Mouse (Mus musculus) embryo, embryonic 11.5 days (tissue): ENCODE measurements around the gene Exoc6b.

Source experiments
- DNase-seq: peaks from one replicate; pipeline ENCODE4 v3.0.0-alpha.2; 2012; ENCODE audit warnings: low read depth, low spot score

The Exoc6b gene

GRCm38 (mm10) chr6:84882663-84883517 lies 186.4 kb downstream of the Exoc6b start:
- DNase-seq, result no peak

GRCm38 (mm10) chr6:84875869-84876268 lies 193.4 kb downstream of the Exoc6b start:
- no peak for DNase-seq

GRCm38 (mm10) chr6:84867114-84867513 lies 202.2 kb downstream of the Exoc6b start:
- peak; percentile 41 for DNase-seq

DNA sequence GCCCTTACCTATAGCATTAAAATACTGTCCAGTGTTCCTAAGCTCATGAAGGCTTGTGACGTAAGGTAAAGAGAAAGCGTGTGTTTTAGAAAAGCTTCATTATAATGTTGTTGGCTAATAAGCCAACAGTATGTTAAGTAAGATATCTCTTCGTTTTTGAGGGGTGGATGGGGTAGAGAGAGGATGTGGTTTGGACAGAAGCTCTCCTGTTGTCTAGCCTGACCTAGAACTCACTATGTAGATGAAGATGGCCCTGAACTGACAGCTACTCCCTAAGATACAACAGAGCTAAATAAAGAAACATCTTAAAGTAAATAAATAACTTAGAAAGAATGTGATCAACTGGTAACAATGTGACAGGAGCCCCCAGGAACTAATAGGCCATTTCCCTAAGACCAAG lies 204.7 kb downstream of the Exoc6b start:
- no peak for DNase-seq

DNA sequence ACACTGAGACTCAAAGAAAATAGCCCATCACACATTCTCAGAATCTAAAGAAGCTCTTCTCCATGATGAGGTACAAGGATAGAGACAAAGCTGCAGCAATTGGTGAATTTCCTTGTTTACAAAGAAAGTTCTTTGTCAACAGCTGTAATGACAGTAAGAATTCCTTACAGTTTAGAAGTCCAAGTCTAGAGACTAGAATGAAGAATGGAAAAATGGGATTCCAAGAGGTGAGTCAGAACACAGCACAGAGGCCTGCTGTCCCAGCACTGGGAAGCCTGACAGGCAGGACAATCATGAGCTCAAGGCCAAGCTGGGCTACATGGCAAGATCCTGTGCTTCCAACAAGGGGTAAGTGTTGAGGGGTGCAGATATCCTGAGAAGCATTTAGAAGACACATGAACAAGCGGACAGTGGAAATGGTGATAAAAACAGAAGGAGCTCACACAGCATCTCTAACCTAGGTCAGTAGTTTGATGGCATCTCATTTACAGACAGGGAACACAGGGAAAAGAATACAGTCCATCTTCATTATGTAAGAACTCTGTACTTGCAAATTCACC lies 205.4 kb downstream of the Exoc6b start:
- DNase-seq, result no peak

DNA sequence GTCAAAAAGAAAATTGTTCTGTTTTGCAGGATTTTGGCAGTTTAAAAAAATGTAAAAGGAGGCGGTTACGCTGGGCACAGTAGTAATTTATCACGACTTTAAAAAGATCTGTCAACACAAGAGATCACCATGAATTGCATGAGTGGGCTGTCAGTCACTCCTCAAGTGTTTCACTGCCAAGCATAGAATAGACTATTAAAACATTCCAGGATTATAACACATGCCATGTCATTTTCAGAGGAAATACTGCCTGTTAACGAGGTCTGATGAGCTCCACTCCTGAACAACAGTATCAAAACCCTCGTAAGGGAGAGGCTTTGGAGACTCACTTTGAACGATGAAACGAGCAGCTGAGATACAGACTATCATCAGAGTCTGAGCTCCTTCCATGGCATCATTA lies 223.6 kb downstream of the Exoc6b start:
- no peak for DNase-seq

GRCm38 (mm10) chr6:84841138-84841537 lies 228.2 kb downstream of the Exoc6b start:
- no peak for DNase-seq

DNA sequence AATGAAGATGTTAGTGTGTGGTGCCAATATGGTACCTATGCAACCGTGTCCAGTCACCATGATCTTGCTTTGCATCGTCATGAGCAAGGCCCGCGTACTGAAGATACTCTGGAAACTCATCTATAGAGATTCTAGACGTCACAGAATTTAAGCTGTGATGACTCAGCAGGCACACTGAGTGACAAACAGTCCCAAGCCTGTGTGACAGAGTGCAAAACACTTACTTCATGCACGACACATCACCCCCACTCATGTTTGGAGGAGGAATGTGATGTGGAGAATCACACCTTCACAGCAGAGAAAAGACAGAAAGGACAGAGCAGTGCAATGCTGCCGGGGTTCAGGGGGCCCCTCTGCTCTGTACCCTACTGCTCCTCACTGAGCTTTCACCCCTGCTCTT lies 261.8 kb downstream of the Exoc6b start:
- no peak for DNase-seq

DNA sequence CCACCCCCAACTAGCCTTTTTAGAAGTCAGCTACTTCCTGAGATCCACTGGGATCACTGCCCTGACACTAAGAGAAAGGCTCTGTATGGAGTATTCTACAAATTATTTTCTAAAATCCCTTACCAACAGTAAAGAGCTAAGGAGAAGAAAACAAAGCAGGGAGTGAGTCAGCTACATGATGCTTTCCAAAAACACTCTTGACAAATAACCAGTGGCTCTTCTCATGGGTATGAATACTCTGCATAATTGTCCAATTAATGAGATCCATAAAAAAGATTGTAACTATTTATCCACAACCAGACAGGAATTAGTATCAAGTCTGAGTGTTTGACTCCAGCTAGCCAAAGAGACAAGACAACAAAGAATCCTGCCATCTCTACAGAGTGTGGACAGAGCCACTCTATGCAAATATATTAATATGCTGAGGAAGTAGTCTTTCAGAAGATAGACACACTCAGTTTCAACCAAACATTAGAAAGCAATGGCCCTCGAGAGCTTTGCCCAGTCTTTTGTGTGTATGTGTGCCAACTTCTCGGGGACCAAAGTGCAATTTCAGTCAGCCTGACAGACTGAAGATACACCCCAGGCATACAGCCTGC lies 263.1 kb downstream of the Exoc6b start:
- DNase-seq, result no peak

DNA sequence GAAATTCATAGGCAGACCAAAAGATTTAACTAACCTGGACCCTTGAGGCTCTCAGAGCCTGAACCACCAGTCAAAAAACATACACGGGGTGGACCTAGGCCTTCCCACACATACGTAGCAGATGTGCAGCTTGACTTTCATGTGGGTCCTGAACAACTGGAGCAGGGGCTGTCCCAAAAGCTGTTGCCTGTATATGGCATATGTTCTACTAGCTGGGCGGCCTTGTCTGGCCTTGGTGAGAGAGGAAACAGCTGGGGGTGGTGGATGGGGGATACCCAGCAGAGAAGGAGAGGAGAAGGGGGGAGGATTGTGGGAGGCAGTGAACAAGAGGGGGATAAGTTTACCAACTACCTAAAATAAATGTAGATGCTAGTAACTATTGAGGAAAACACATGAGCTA lies 270.6 kb downstream of the Exoc6b start:
- DNase-seq, result no peak

- no peak for DNase-seq
These were observed 285.3 kb downstream of the Exoc6b start for GRCm38 (mm10) chr6:84783994-84784393.

DNA sequence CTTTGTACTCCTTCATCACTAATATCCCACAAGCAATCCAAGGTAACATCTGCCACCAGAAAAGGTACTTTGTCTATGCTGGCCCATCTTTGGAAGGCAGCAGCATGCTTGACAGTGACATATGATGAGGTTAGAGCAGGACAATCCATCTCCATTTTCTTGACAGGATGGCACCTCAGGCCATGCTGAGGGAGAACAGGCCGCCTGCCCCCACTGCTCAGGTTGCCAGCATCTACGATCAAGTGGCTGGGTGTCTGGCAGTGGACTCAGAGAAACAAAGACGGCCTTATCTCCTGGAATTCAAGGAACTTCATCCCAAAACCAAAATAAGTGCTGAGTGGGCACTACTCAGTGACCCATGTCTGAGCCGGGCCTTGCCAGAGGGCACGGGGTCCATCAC lies 289.3 kb downstream of the Exoc6b start:
- DNase-seq, result peak; percentile 11

DNA sequence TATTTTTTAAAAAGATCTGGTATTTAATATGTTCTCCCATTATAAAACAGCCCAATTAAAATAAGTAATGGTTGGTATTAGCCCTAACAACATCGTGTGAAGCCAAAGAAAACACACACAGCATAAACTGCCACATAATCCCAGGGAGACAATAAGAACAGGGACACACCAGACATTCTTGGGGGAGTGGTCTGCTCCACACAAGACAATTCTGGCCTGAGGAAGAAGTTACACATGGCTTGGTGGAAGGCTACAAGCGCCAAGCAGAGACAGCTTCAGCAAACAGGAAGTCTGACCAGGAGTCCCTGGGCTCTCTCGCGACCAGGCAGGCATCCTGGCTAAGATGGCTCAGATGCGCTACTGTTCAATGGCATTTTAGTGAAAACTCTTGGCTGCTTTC lies 290.3 kb downstream of the Exoc6b start:
- no peak for DNase-seq

- DNase-seq, result no peak
These were observed 293.4 kb downstream of the Exoc6b start for GRCm38 (mm10) chr6:84775908-84776307.

GRCm38 (mm10) chr6:84755266-84755665 lies 314.0 kb downstream of the Exoc6b start:
- no peak for DNase-seq

DNA sequence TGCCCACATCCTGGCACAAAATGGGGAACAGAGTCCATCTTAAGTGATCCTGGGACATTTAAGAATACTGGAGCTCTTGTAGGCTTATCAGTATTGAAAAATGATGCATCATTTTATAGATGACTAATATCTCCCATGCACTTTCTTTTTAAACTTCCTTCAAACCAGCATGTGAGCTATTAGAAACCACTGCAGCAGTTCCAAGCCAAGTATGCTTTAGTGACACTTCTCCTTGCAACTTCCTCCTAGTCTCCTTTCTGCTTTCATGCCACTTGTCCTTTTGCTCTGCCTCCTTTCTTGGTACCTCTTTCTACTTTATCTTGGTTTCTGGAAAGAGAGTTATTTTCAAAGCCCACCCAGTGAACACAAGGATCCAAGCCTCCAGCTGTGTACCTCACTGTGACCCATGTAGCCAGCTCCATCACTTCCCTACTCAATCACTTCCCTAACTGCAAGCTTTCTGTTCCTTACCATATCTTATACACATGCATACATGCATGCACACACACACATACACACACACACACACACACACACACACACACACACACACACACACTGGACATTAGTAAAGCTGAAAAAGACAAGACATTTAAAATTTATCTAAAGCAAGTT lies 316.4 kb downstream of the Exoc6b start:
- no peak for DNase-seq

DNA sequence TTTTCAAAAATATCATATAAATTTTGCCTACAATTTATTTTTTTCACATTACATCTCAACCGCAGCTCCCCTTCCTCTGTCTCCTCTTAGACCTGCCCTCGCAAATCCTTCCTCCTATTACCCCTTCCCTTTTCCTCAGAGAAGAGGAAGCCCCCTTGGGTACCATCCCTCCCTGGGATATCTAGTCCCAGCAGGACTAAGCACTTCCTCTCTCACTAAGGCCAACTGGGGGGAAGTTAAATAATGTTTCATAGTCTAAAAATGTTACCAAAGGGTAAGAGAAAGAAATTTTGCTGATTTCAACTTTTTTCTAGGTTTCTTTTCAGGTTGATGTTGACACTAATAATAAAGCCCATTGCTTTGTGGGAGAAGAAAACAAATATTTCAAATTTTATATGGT lies 317.9 kb downstream of the Exoc6b start:
- no peak for DNase-seq

- DNase-seq, result no peak
These were observed 322.4 kb downstream of the Exoc6b start for GRCm38 (mm10) chr6:84746847-84747395.

GRCm38 (mm10) chr6:84746193-84746846 lies 323.0 kb downstream of the Exoc6b start:
- DNase-seq, result no peak

GRCm38 (mm10) chr6:84745570-84745969 lies 323.7 kb downstream of the Exoc6b start:
- no peak for DNase-seq

- DNase-seq, result no peak
These were observed 327.1 kb downstream of the Exoc6b start for GRCm38 (mm10) chr6:84742227-84742626.

DNA sequence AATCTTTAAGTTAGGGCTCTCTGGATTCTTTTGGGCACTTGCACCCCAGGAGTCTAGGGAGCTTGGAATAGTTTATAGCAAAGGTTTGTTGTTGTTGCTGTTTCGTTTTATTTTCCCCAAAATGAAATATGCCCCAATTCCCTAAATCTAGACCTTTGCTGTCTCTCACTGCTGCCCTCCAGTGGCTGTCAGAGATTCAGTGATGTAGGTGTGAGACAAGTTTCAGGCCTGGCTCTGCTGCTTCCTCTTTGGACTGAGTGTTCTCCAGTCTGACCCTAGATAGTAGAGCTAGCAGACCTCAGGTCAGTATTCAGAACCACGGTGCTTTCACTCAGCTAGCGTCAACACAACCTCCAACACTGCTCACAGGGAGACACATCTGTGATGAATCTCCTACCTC lies 332.4 kb downstream of the Exoc6b start:
- DNase-seq, result no peak
